Mouse (Mus musculus): Measurements from ENCODE around the gene Fgf14. TPM values are rescaled to one million over a fixed set of nuclear protein-coding genes. Genes with fewer than 3 reads are reported as not detected.

Gene Fgf14
- polyA plus RNA-seq, 1 experiment from 2014 or later: 1.3 TPM

DNA sequence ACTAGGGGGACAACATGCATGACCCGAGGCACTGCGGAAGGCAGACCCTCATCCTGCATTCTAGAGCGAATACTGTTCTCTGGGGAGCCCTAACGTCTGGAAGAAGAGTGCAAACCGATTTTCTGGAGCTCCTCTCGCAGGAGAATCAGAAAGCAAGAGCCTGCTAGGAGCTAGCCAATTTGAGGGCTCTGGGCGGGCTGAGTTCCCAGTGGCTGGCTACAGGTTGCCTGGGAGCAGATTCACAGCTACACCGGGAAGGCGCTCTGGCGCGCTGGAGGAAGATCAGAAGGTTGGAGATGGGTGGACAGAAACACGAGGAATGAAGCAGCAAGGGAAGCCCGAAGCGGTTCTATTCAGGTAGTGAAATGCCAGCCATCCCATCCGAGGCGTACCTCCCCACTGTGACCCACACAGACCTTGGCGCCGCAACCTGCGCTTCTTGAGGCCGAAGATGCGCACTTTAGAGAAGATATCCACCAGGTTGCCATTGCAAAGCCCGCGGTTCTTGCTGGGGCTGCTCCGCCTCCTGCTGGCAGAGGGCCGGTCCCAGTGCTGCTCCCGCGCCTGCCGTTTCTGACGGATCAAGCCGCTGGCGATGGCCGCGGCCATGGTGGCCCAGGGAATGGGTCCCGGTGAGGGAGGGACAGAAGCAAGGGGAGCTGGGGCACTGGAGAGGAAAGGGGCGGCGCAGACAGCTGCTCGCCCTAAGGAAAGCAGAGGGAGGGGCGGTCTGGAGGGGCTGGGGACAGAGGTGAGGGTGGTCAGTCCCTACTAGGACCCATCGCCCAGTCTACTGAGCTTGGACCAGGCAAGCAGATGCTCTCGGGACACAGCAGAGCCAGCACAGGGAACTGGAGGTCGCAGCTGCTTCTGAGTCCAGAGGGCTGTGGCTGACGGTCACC lies 484.8 kb downstream of the Fgf14 start:
- peak; percentile 57 for ATAC-seq (ENCODE audit: insufficient number of reproducible peaks, low FRiP score, low TSS enrichment, low read depth)
- H3K9ac ChIP-seq: no peak overlapping the region

DNA sequence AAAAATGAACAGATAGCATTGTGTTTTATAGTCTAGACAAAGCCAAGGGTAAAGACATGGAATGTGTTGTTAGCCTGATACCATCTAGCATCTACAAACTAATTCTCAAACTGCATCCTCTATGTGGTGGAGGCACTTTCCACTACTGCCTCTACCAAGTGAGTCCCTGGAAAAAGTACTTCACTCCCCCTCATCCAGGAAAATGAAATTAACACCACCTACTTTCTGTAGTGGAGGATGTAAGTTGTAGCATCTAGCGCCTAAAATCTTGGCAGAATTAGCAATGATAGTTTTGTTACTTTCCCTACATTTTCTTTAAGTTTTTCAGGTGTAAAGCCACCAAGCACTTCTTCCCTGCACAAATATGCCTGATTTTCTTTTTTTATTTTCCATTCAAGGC lies 496.7 kb downstream of the Fgf14 start:
- no peak for ATAC-seq (ENCODE audit: insufficient number of reproducible peaks, low FRiP score, low TSS enrichment, low read depth)
- Histone ChIP-seq H3K36me3 (no peaks in the 10 kb centered on the region), H3K27ac (replicated peaks) (no peak overlapping the region), H3K27me3 (no peaks in the 10 kb centered on the region), H3K4me1 (no peaks in the 10 kb centered on the region), H3K4me2 (replicated peaks) (no peak overlapping the region), H3K9me3 (replicated peaks) (no peaks in the 10 kb centered on the region), H3K9ac (no peak overlapping the region), H3K4me3 (replicated peaks) (no peak overlapping the region)
- WGBS: 72% methylated on average over 1 of the region's 1 CpGs

More for the DNA sequence above, 484.8 kb downstream of the Fgf14 start:
- Histone ChIP-seq H3K4me3 (replicated peaks) (peak overlapping the region; percentile 17), H3K9me3 (replicated peaks) (no peaks in the 10 kb centered on the region), H3K27ac (replicated peaks) (no peak overlapping the region), H3K27me3 (peaks cover 30% of the 10 kb centered on the region), H3K4me1 (peaks cover 10% of the 10 kb centered on the region), H3K4me2 (replicated peaks) (peak overlapping the region; percentile 48), H3K36me3 (no peaks in the 10 kb centered on the region)
- under 1% methylated on average over 42 of the region's 42 CpGs for WGBS

DNA sequence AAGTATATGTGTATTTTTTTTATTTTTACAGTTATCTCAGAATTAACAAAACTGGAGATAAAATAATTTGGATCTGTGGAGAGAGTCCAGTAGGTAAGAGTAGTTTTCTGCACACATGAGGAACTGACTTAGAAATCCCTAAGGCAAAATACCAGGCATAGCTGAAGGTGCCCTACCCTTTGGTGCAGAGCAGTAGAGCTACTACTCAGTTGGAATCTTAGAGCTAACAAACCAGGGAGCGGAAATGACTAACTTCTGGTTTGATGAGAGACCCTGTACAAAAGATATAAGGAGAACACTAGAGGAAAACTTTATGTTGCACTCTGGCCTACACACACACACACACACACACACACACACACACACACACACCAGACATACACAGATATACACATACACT lies 502.8 kb downstream of the Fgf14 start:
- no peaks in the 10 kb centered on the region for H3K36me3 ChIP-seq
- H3K4me3 ChIP-seq (replicated peaks): no peak overlapping the region
- 100% methylated on average over 1 of the region's 1 CpGs for WGBS
- H3K27ac ChIP-seq (replicated peaks): no peak overlapping the region
- no peaks in the 10 kb centered on the region for H3K4me1 ChIP-seq
- H3K27me3 ChIP-seq: no peaks in the 10 kb centered on the region
- H3K9me3 ChIP-seq (replicated peaks): no peaks in the 10 kb centered on the region
- no peak overlapping the region for H3K4me2 ChIP-seq (replicated peaks)
- no peak for ATAC-seq (ENCODE audit: insufficient number of reproducible peaks, low FRiP score, low TSS enrichment, low read depth)
- H3K9ac ChIP-seq: no peak overlapping the region

DNA sequence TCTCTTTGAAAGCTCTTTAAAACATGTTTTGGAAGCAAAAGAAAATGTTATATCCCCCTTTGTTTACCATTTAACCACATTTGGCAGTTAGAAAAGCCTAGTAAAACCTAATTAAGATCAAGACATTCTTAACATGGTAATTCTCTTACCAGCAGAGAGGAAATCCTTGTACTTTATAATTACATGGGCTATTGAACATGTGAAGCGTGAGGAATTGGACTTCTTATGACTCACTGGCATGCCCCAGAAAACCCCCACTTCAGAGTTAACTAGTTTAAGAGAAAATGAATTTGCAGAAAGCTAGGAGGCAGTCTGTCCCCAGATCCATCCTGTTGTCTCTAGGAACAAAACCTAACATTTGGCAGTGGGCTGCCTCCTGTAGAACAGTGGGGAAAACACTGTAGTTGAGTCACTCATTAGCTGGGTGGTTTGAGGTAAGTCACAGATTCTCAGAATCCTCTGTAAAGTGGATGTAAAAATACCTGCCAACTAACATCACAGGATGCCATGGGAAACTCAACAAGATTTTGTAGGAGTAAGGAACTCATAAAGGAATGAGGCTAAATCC lies 513.2 kb downstream of the Fgf14 start:
- Histone ChIP-seq H3K4me3 (replicated peaks) (no peak overlapping the region), H3K9me3 (replicated peaks) (no peaks in the 10 kb centered on the region), H3K4me2 (replicated peaks) (no peak overlapping the region), H3K36me3 (no peaks in the 10 kb centered on the region), H3K9ac (no peak overlapping the region), H3K27me3 (no peaks in the 10 kb centered on the region), H3K4me1 (no peaks in the 10 kb centered on the region), H3K27ac (replicated peaks) (no peak overlapping the region)
- ATAC-seq (ENCODE audit: insufficient number of reproducible peaks, low FRiP score, low TSS enrichment, low read depth): no peak
- WGBS: 48% methylated on average over 1 of the region's 1 CpGs

DNA sequence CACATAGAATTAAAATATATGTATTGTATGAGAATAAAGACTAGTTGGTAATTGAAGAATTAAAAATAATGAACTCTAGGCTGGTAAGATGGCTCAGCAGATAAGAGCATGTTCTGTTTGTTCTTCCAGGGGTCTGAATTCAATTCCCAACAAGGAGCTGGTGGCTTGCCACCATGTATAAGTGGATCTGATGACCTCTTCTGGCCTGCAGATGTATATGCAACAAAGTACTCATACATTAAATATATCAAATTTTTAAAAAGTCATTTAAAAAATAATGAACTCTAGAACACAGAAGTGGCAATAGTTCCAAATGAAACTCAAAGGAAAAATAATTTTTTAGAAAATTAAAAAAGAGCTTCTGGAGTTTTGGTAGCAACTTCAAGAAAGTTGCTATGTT lies 529.5 kb downstream of the Fgf14 start:
- Histone ChIP-seq H3K27me3 (no peaks in the 10 kb centered on the region), H3K9me3 (replicated peaks) (no peaks in the 10 kb centered on the region), H3K36me3 (no peaks in the 10 kb centered on the region), H3K27ac (replicated peaks) (no peak overlapping the region), H3K4me1 (no peaks in the 10 kb centered on the region), H3K4me2 (replicated peaks) (no peak overlapping the region), H3K9ac (no peak overlapping the region), H3K4me3 (replicated peaks) (no peak overlapping the region)
- ATAC-seq (ENCODE audit: insufficient number of reproducible peaks, low FRiP score, low TSS enrichment, low read depth): no peak

DNA sequence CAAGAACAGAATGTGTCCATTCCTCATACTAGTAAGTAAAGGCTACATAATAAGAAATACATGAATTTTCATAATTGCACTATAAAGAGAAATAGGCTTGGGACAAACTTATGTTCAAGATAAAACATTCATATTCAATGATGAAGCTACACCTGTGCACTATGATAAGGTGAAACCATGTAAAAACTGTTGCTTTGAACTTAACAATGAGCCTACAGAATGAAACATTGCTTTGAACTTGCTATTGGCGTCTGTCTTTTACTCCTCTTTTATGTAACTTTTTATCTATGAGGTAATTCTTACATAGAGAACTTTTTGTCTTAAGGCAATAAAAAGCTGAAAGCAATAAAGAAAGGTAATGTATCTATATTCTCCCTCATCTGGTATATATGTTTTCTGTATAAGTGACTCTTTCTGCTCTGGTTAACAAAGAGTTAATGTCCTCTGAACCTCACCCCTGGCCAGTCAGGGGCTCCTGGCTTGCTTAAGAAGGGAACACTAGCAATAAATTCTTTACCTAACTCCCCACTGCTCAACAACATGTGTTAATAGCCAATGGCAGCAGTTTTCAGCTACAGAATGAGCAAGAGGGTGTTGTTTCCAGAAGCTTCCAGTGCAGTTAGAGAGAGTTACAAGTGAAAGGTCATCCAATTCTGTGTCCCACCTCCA lies 569.6 kb downstream of the Fgf14 start:
- H3K4me1 ChIP-seq: no peaks in the 10 kb centered on the region
- 79% methylated on average over 1 of the region's 1 CpGs for WGBS
- H3K4me3 ChIP-seq (replicated peaks): no peak overlapping the region
- H3K27me3 ChIP-seq: no peaks in the 10 kb centered on the region
- H3K27ac ChIP-seq (replicated peaks): no peak overlapping the region
- H3K9ac ChIP-seq: no peak overlapping the region
- ATAC-seq (ENCODE audit: insufficient number of reproducible peaks, low FRiP score, low TSS enrichment, low read depth): no peak
- no peak overlapping the region for H3K4me2 ChIP-seq (replicated peaks)
- no peaks in the 10 kb centered on the region for H3K9me3 ChIP-seq (replicated peaks)
- no peaks in the 10 kb centered on the region for H3K36me3 ChIP-seq

DNA sequence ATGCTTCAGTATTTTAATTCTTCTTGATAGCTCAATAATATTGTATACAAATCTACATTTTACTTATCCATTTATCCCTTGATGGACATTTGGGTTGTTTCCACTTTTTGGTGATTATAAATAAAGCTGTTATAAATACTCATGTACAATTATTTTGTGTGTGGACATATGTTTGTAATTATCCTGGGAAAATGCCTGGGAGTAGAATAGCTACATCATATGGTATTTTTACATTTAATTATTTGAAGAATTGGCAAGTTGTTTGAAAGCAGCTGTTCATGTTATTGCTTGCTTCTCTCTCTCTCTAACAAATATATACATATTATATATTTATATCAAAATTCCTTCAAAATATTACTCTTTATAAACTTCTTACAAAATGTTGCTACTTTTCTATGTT lies 593.8 kb downstream of the Fgf14 start:
- ATAC-seq (ENCODE audit: insufficient number of reproducible peaks, low FRiP score, low TSS enrichment, low read depth): no peak
- Histone ChIP-seq H3K27me3 (no peaks in the 10 kb centered on the region), H3K4me2 (replicated peaks) (no peak overlapping the region), H3K9me3 (replicated peaks) (no peaks in the 10 kb centered on the region), H3K4me3 (replicated peaks) (no peak overlapping the region), H3K9ac (no peak overlapping the region), H3K36me3 (no peaks in the 10 kb centered on the region), H3K4me1 (no peaks in the 10 kb centered on the region), H3K27ac (replicated peaks) (no peak overlapping the region)

DNA sequence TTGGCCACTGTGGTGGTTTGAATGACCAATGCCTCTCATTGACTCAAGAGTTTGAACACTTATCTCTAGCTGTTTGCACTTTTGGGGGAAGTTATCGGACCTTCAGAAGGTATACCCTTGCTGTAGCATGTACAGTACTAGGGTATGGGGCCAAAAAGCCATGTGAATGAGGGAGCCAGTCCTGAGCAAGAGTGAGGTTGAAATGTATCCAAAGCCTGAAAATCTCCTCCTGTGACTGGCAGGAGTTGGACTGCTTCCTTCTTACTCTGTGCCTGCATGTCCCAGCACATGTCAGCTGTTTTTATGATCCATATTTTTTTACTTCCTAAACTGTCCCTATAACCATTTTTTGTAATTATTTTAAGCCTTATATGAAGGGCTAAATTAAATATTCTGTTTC lies 632.9 kb downstream of the Fgf14 start:
- Histone ChIP-seq H3K9me3 (replicated peaks) (no peaks in the 10 kb centered on the region), H3K4me3 (replicated peaks) (no peak overlapping the region), H3K27me3 (no peaks in the 10 kb centered on the region), H3K9ac (no peak overlapping the region), H3K4me1 (no peaks in the 10 kb centered on the region), H3K36me3 (no peaks in the 10 kb centered on the region), H3K27ac (replicated peaks) (no peak overlapping the region), H3K4me2 (replicated peaks) (no peak overlapping the region)
- ATAC-seq (ENCODE audit: insufficient number of reproducible peaks, low FRiP score, low TSS enrichment, low read depth): no peak
- 87% methylated on average over 1 of the region's 1 CpGs for WGBS

DNA sequence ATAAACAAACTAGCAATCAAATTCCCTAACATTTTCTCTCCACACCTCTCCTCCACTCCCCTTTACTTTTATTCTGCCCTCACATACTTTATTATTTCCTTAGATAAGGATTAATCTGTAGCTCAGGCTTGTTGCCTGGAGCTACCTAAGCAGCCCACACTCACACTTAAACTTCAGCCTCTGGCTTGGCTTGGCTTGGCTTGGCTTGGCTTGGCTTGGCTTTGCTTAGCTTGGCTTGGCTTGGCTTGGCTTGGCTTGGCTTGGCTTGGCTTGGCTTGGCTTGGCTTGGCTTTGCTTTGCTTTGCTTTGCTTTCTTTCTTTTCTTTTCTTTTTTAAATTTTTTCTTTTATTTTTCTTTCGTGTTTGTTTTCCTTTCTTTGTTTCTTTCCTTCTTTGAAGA lies 636.3 kb downstream of the Fgf14 start:
- no peak overlapping the region for H3K4me2 ChIP-seq (replicated peaks)
- H3K36me3 ChIP-seq: no peaks in the 10 kb centered on the region
- 74% methylated on average over 1 of the region's 1 CpGs for WGBS
- ATAC-seq (ENCODE audit: insufficient number of reproducible peaks, low FRiP score, low TSS enrichment, low read depth): no peak
- no peaks in the 10 kb centered on the region for H3K27me3 ChIP-seq
- H3K4me3 ChIP-seq (replicated peaks): no peak overlapping the region
- no peaks in the 10 kb centered on the region for H3K4me1 ChIP-seq
- no peaks in the 10 kb centered on the region for H3K9me3 ChIP-seq (replicated peaks)
- H3K27ac ChIP-seq (replicated peaks): no peak overlapping the region
- no peak overlapping the region for H3K9ac ChIP-seq

DNA sequence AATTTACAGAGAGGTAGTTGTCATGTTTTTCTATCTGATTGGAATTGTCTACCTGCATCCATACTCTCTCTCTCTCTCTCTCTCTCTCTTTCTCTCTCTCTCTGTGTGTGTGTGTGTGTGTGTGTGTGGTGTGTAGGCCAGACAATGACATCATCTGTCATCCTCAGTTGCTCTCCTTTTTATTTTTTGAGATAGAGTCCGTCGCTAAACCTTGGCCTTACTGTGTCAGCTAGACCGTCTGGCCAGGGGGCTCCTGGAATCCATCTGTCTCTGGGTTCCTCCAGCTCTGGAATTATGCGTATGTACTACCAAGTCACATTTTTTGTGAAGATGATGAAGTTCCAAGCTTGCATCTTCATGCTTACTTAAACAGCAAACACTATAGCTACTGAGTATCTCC lies 639.5 kb downstream of the Fgf14 start:
- Histone ChIP-seq H3K9me3 (replicated peaks) (no peaks in the 10 kb centered on the region), H3K27me3 (no peaks in the 10 kb centered on the region), H3K36me3 (no peaks in the 10 kb centered on the region), H3K4me3 (replicated peaks) (no peak overlapping the region), H3K9ac (no peak overlapping the region), H3K4me1 (no peaks in the 10 kb centered on the region), H3K4me2 (replicated peaks) (no peak overlapping the region), H3K27ac (replicated peaks) (no peak overlapping the region)
- no peak for ATAC-seq (ENCODE audit: insufficient number of reproducible peaks, low FRiP score, low TSS enrichment, low read depth)
- 75% methylated on average over 4 of the region's 4 CpGs for WGBS

DNA sequence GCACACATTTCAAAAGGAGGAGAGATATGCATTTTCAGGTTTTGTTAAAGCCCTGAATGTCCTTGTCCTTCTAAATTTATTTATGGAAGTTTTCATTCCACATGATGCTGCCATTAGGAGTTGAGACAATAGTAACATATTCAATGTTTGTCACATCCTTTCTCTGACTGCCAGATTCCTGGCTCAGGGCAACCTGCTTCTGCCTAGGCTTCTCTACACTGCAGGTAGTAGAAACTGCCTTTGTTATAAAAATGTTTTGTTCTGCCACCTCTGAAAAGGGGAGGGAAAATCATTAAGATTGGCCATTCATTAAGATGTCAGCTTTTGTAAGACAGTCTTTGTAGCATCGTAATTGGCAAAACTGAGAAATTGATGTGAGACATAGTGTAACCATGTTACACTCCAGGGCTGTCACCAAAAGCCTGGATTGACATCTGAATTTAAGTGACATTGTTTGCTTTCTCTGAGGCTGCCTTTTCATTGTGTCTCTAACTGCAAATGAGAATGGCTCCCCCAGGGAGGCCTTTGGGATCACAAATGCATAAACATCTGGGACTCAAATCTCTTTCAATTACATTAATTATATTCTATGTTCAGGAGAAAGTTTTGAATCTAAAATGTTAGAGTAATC lies 640.2 kb downstream of the Fgf14 start:
- no peaks in the 10 kb centered on the region for H3K27me3 ChIP-seq
- 36% methylated on average over 1 of the region's 1 CpGs for WGBS
- H3K9me3 ChIP-seq (replicated peaks): no peaks in the 10 kb centered on the region
- ATAC-seq (ENCODE audit: insufficient number of reproducible peaks, low FRiP score, low TSS enrichment, low read depth): no peak
- no peaks in the 10 kb centered on the region for H3K4me1 ChIP-seq
- H3K27ac ChIP-seq (replicated peaks): no peak overlapping the region
- H3K4me2 ChIP-seq (replicated peaks): no peak overlapping the region
- H3K9ac ChIP-seq: no peak overlapping the region
- no peak overlapping the region for H3K4me3 ChIP-seq (replicated peaks)
- H3K36me3 ChIP-seq: no peaks in the 10 kb centered on the region
